Mouse (Mus musculus): ENCODE data around the gene Styxl1.

GRCm38 (mm10) chr5:135725991-135726390, 52.2 kb downstream of the Styxl1 start:
- TF ChIP-seq ZNF384 (IDR thresholded peaks at IDR 0.05; ENCODE audit: low read depth, low read length) (no peak), MAFK (IDR thresholded peaks at IDR 0.05; ENCODE audit: insufficient read depth, low read depth, low read length) (no peak), HCFC1 (IDR thresholded peaks at IDR 0.05; ENCODE audit: borderline replicate concordance, insufficient read depth, low read length) (no peak), CHD2 (IDR thresholded peaks at IDR 0.05; ENCODE audit: low read depth, low read length) (no peak), ZC3H11A (IDR thresholded peaks at IDR 0.05; ENCODE audit: borderline replicate concordance, low read depth, low read length) (no peak)

Data from ES-E14 (cell line).